In genomic region chr6:120927765-120928164, GRCm38 (mm10) we compare ENCODE assay signal across 10 mouse cellular contexts. TPM values are rescaled to one million over a fixed set of nuclear protein-coding genes. Genes with fewer than 3 reads are reported as not detected.
DNase-seq lines count a peak whose midpoint lies in the region; ATAC-seq and TF ChIP-seq lines count a peak whose summit lies in the region.
"Had no signal": no experiment of that assay in that cellular context is flagged by ENCODE, and none has a peak within 500 bp of the region (broad histone marks: within the 10 kb centered on the region; RNA-seq: fewer than 3 reads in every experiment).

No protein-coding gene starts in this region.

- H3K27ac ChIP-seq in kidney, embryonic 14.5 days (ENCODE audit: low read depth, low read length) = no peak overlapping the region
- no peak overlapping the region for H3K27ac ChIP-seq in gastrocnemius, adult 2 months
- H3K27ac ChIP-seq in limb, embryonic 10.5 days = no peak overlapping the region
- H3K27ac ChIP-seq in hindbrain, embryonic 13.5 days = no peak overlapping the region
- H3K27ac ChIP-seq: embryonic facial prominence, embryonic 15.5 days; limb, embryonic 13.5 days had no signal

- no peak for ATAC-seq in kidney, embryonic 14.5 days (ENCODE audit: low FRiP score, low TSS enrichment)
- no peak for ATAC-seq in hindbrain, embryonic 13.5 days (ENCODE audit: low FRiP score)

- H3K36me3 ChIP-seq in kidney, embryonic 14.5 days (ENCODE audit: control insufficient read depth, insufficient read depth, low read length) = peaks cover 7% of the 10 kb centered on the region; the same call in 1 of the 2 replicates
- H3K36me3 ChIP-seq in limb, embryonic 10.5 days = peaks cover 11% of the 10 kb centered on the region
- peaks cover 29% of the 10 kb centered on the region for H3K36me3 ChIP-seq in hindbrain, embryonic 13.5 days

- no peak for TF ChIP-seq CTCF in gastrocnemius, adult 2 months (IDR thresholded peaks at IDR 0.05)

- no peak overlapping the region for H3K4me3 ChIP-seq in kidney, embryonic 14.5 days (ENCODE audit: low read length)
- no peak overlapping the region for H3K4me3 ChIP-seq in gastrocnemius, adult 2 months
- H3K4me3 ChIP-seq in limb, embryonic 10.5 days = no peak overlapping the region
- H3K4me3 ChIP-seq in hindbrain, embryonic 13.5 days = no peak overlapping the region
- H3K4me3 ChIP-seq: embryonic facial prominence, embryonic 15.5 days; limb, embryonic 13.5 days had no signal

- peak; percentile 72 for DNase-seq in kidney, adult 18-20 months
- peak; percentile 62 to 69 for DNase-seq in adrenal gland, adult 18-20 months (ENCODE audit: low spot score in 2 of 2)
- DNase-seq in gastrocnemius, adult 2 months = peak; percentile 73
- DNase-seq in lung, postnatal 10 days = peak; percentile 44
- DNase-seq in limb, embryonic 10.5 days (ENCODE audit: low spot score) = no peak
- DNase-seq in spleen, postnatal 36 days (ENCODE audit: low spot score in 2 of 2) = no peak

- no peak overlapping the region for H3K9ac ChIP-seq in kidney, embryonic 14.5 days (ENCODE audit: low read depth, low read length)
- no peak overlapping the region for H3K9ac ChIP-seq in hindbrain, embryonic 13.5 days
- H3K9ac ChIP-seq: embryonic facial prominence, embryonic 15.5 days; limb, embryonic 13.5 days had no signal

- H3K9me3 ChIP-seq in kidney, embryonic 14.5 days (ENCODE audit: control insufficient read depth, low read length) = 0 out of 2 replicates have a peak, but pooled peaks cover under 1% of the 10 kb centered on the region
- no peaks in the 10 kb centered on the region for H3K9me3 ChIP-seq in limb, embryonic 10.5 days (replicated peaks)
- H3K9me3 ChIP-seq in hindbrain, embryonic 13.5 days = no peaks in the 10 kb centered on the region
- H3K9me3 ChIP-seq: embryonic facial prominence, embryonic 15.5 days; limb, embryonic 13.5 days had no signal

- intact Hi-C loops in gastrocnemius, adult 2 months (cut with DNase I) = no loop called here

- H3K27me3 ChIP-seq in kidney, embryonic 14.5 days (ENCODE audit: control insufficient read depth, insufficient read depth, low read length) = no peaks in the 10 kb centered on the region
- no peaks in the 10 kb centered on the region for H3K27me3 ChIP-seq in limb, embryonic 10.5 days (ENCODE audit: low read depth, poor library complexity, severe bottlenecking)
- no peaks in the 10 kb centered on the region for H3K27me3 ChIP-seq in hindbrain, embryonic 13.5 days
- H3K27me3 ChIP-seq: embryonic facial prominence, embryonic 15.5 days; limb, embryonic 13.5 days had no signal

- no peak overlapping the region for H3K4me2 ChIP-seq in kidney, embryonic 14.5 days (replicated peaks; ENCODE audit: low read depth, low read length)
- H3K4me2 ChIP-seq in hindbrain, embryonic 13.5 days = no peak overlapping the region
- H3K4me2 ChIP-seq: embryonic facial prominence, embryonic 15.5 days; limb, embryonic 13.5 days had no signal

- H3K4me1 ChIP-seq in kidney, embryonic 14.5 days (ENCODE audit: control insufficient read depth, insufficient read depth, low read length) = no peaks in the 10 kb centered on the region
- H3K4me1 ChIP-seq in limb, embryonic 10.5 days = no peaks in the 10 kb centered on the region
- no peaks in the 10 kb centered on the region for H3K4me1 ChIP-seq in hindbrain, embryonic 13.5 days (replicated peaks)
- H3K4me1 ChIP-seq: embryonic facial prominence, embryonic 15.5 days had no signal

- 61% methylated on average over 3 of the region's 3 CpGs for WGBS in kidney, embryonic 14.5 days
- 76% methylated on average over 3 of the region's 3 CpGs for WGBS in limb, embryonic 10.5 days
- WGBS in hindbrain, embryonic 13.5 days = 81% methylated on average over 3 of the region's 3 CpGs

RNA-seq across cellular contexts. Expression of gene Bid, which starts 11.1 kb away (rescaled TPM):
- 19.6 and 25.1 TPM in 2 replicates for polyA plus RNA-seq in kidney, embryonic 14.5 days (2014; fragmentation: Nextera tagmentation; extraction: Ambion mirVana)
- total RNA-seq in adrenal gland, adult 18-20 months (2021) = 1 to 10 TPM; 4.5 to 4.8 TPM
- under 1 TPM; 0.45 to 0.89 TPM for total RNA-seq in gastrocnemius, adult 2 months (2021)
- polyA plus RNA-seq in limb, embryonic 10.5 days (2016; fragmentation: Nextera tagmentation; extraction: Ambion mirVana) = 13.2 and 14.8 TPM in 2 replicates
- 30.5 and 31.6 TPM in 2 replicates for polyA plus RNA-seq in hindbrain, embryonic 13.5 days (2015; fragmentation: Nextera tagmentation; extraction: Ambion mirVana)

Comparison
In these comparisons a context has a peak if more than half of its experiments do, and no peak if none do; other contexts are left out.
1. DNase-seq: peak in kidney, adult 18-20 months (single experiment), adrenal gland, adult 18-20 months (2 of 2), gastrocnemius, adult 2 months (single experiment) and lung, postnatal 10 days (single experiment); none in limb, embryonic 10.5 days (single experiment) and spleen, postnatal 36 days (0 of 2).